Mouse (Mus musculus) heart, embryonic 15.5 days (tissue): ENCODE data around the gene Ddx47. TPM values are rescaled to one million over a fixed set of nuclear protein-coding genes. Genes with fewer than 3 reads are reported as not detected.

Source experiments
- ATAC-seq: fragments of 200-750 bp; cut with Nextera tagmentation; replicated peaks from 2 replicates; pipeline ENCODE4 v1.8.0; 2017; ENCODE audit warnings: low read depth, moderate TSS enrichment; ENCODE audit not compliant: insufficient number of reproducible peaks, insufficient read depth, low FRiP score
- H3K27ac ChIP-seq: fragments of 300-500 bp; sonication (generic); 2 replicates; pipeline ENCODE4 v1.5.1; 2015; ENCODE audit warnings: mild to moderate bottlenecking, inconsistent platforms
- H3K27me3 ChIP-seq: fragments of 300-500 bp; sonication (generic); 2 replicates; pipeline ENCODE4 v1.6.1; 2015; ENCODE audit warnings: inconsistent platforms
- H3K36me3 ChIP-seq: fragments of 300-500 bp; sonication (generic); 2 replicates; pipeline ENCODE4 v1.6.1; 2015; ENCODE audit warnings: mild to moderate bottlenecking, inconsistent platforms
- H3K4me1 ChIP-seq: fragments of 300-500 bp; sonication (generic); replicated peaks from 2 replicates; pipeline ENCODE4 v1.6.1; 2015; ENCODE audit warnings: inconsistent platforms
- H3K4me2 ChIP-seq: fragments of 300-500 bp; sonication (generic); 2 replicates; pipeline ENCODE4 v1.6.1; 2015; ENCODE audit warnings: inconsistent platforms, mild to moderate bottlenecking, moderate library complexity
- H3K4me3 ChIP-seq: fragments of 300-500 bp; sonication (generic); 2 replicates; pipeline ENCODE4 v1.5.1; 2015; ENCODE audit warnings: mild to moderate bottlenecking, inconsistent platforms
- H3K9ac ChIP-seq: fragments of 300-500 bp; sonication (generic); 2 replicates; pipeline ENCODE4 v1.6.1; 2015; ENCODE audit warnings: mild to moderate bottlenecking, inconsistent platforms
- H3K9me3 ChIP-seq: fragments of 300-500 bp; sonication (generic); replicated peaks from 2 replicates; pipeline ENCODE4 v1.6.1; 2016; ENCODE audit warnings: inconsistent platforms
- WGBS: fragments of 180-500 bp; shearing (Covaris S2); methylation state at CpG from one replicate; pipeline ENCODE4 v1.1.7; 2015; ENCODE audit warnings: mixed read lengths; 5-methylcytosine and 5-hydroxymethylcytosine counted together
- polyA plus RNA-seq: library from polyadenylated mRNA; unstranded; fragments of >200 nt; fragmentation: Nextera tagmentation; extraction: Ambion mirVana; gene quantifications from 2 replicates; pipeline ENCODE4 v1.2.1, GENCODE M21; 2015

Gene Ddx47
- polyA plus RNA-seq, 1 experiment from 2014 or later: 59.7 TPM

- ATAC-seq: no peak
- Histone ChIP-seq H3K27me3 (no peaks in the 10 kb centered on the region), H3K9ac (no peak overlapping the region)
Observed at GRCm38 (mm10) chr6:135068221-135068620, 56.8 kb downstream of the Ddx47 start.

GRCm38 (mm10) chr6:135069856-135070255 is 58.4 kb downstream of the Ddx47 start:
- H3K9me3 ChIP-seq: no peaks in the 10 kb centered on the region
- no peak for ATAC-seq
- 70% methylated on average over 6 of the region's 6 CpGs for WGBS
- no peak overlapping the region for H3K27ac ChIP-seq
- H3K9ac ChIP-seq: no peak overlapping the region
- H3K4me1 ChIP-seq: peaks cover 20% of the 10 kb centered on the region
- H3K36me3 ChIP-seq: no peaks in the 10 kb centered on the region
- no peak overlapping the region for H3K4me2 ChIP-seq
- no peaks in the 10 kb centered on the region for H3K27me3 ChIP-seq
- no peak overlapping the region for H3K4me3 ChIP-seq

More at GRCm38 (mm10) chr6:135068221-135068620, 56.8 kb downstream of the Ddx47 start:
- Histone ChIP-seq H3K4me2 (no peak overlapping the region), H3K4me1 (peaks cover 21% of the 10 kb centered on the region), H3K4me3 (no peak overlapping the region), H3K9me3 (no peaks in the 10 kb centered on the region), H3K27ac (no peak overlapping the region), H3K36me3 (no peaks in the 10 kb centered on the region)
- 72% methylated on average over 5 of the region's 5 CpGs for WGBS

DNA sequence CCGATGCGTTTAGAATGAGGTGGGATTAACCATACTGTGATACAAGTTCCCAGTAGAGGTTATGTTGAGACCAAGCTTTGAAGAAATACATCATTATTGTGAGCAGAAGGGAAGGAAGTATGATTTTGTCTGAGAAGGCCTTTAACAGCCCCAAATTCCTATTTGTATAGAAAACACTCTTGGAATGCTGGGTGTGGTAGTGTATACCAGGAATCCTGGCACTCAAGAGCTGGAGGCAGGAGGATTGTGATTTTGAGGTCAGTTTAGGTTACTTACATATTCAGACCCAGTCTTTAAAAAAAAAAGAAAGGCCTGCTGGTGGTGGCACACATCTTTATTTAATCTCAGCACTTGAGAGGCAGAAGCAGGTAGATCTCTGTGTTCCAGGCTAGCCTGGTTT is 58.9 kb downstream of the Ddx47 start:
- Histone ChIP-seq H3K4me3 (no peak overlapping the region), H3K27ac (no peak overlapping the region), H3K9me3 (no peaks in the 10 kb centered on the region), H3K4me1 (peaks cover 15% of the 10 kb centered on the region), H3K4me2 (no peak overlapping the region), H3K9ac (no peak overlapping the region), H3K27me3 (no peaks in the 10 kb centered on the region), H3K36me3 (no peaks in the 10 kb centered on the region)
- ATAC-seq: no peak
- 70% methylated on average over 2 of the region's 2 CpGs for WGBS

Other genes with a start within 250 kb of the Ddx47 start
- gene Dusp16, start 219.0 kb upstream of the Ddx47 start, polyA plus RNA-seq: 15.8 and 15.9 TPM in 2 replicates
- gene Crebl2, start 181.5 kb upstream of the Ddx47 start, polyA plus RNA-seq: 2.2 and 2.5 TPM in 2 replicates
- 8.7 and 10.3 TPM in 2 replicates for gene Gpr19, start 113.0 kb upstream of the Ddx47 start, polyA plus RNA-seq
- gene Cdkn1b, start 91.2 kb upstream of the Ddx47 start, polyA plus RNA-seq: 14.4 and 18.4 TPM in 2 replicates
- gene Apold1, start 29.9 kb upstream of the Ddx47 start, polyA plus RNA-seq: 8.2 and 8.8 TPM in 2 replicates
- 4.8 and 9.1 TPM in 2 replicates for gene Gprc5a, start 54.0 kb downstream of the Ddx47 start, polyA plus RNA-seq
- gene Gprc5d, start 106.7 kb downstream of the Ddx47 start, polyA plus RNA-seq: not detected in 2 replicates
- 9.2 and 11.7 TPM in 2 replicates for gene Fam234b, start 186.4 kb downstream of the Ddx47 start, polyA plus RNA-seq
- 10.2 and 14.3 TPM in 2 replicates for gene Hebp1, start 186.4 kb downstream of the Ddx47 start, polyA plus RNA-seq
- 0.58 and 0.72 TPM in 2 replicates for gene Gsg1, start 242.7 kb downstream of the Ddx47 start, polyA plus RNA-seq